In genomic region chr17:35879245-35880057, GRCm38 (mm10) we compare ENCODE assay signal across 8 mouse cellular contexts. TPM values are rescaled to one million over a fixed set of nuclear protein-coding genes. Genes with fewer than 3 reads are reported as not detected.
DNase-seq lines count a peak whose midpoint lies in the region; ATAC-seq and TF ChIP-seq lines count a peak whose summit lies in the region.

Gene Dhx16 (plus strand): TSS chr17:35879819.

- peak; percentile 89 for ATAC-seq in forebrain, embryonic 11.5 days (replicated peaks; ENCODE audit: low FRiP score)
- peak; percentile 93 for ATAC-seq in heart, embryonic 16.5 days (replicated peaks; ENCODE audit: extremely low read depth, insufficient read depth, low FRiP score)
- peak; percentile 96 for ATAC-seq in liver, embryonic 16.5 days (ENCODE audit: low read depth)
- ATAC-seq in neural tube, embryonic 13.5 days (ENCODE audit: low read depth), result peak; percentile 91

- no peak; the same call in 1 of the 2 replicates for TF ChIP-seq EP300 in CH12.LX (IDR thresholded peaks at IDR 0.05; ENCODE audit: low read length)

- peak within 1 kb of the TSS; percentile 86 to 100 (median 98) for H3K4me3 ChIP-seq in CH12.LX (replicated peaks in 1 of 3; ENCODE audit: low read depth in 2 of 3, low read length in 2 of 3, poor library complexity in 1 of 3)
- H3K4me3 ChIP-seq in forebrain, embryonic 11.5 days (ENCODE audit: low read depth, low read length), result peak within 1 kb of the TSS; percentile 93
- H3K4me3 ChIP-seq in heart, embryonic 16.5 days (ENCODE audit: low read length), result peak within 1 kb of the TSS; percentile 97
- H3K4me3 ChIP-seq in liver, embryonic 16.5 days (ENCODE audit: low read depth, low read length), result peak within 1 kb of the TSS; percentile 85
- H3K4me3 ChIP-seq in neural tube, embryonic 13.5 days, result peak within 1 kb of the TSS; percentile 72
- peak within 1 kb of the TSS; percentile 91 for H3K4me3 ChIP-seq in testis, adult 2 months (ENCODE audit: control insufficient read depth, low read depth, low read length)

- peak within 1 kb of the TSS; percentile 83 for H3K4me2 ChIP-seq in CH12.LX (ENCODE audit: insufficient read depth, low read depth, poor library complexity, severe bottlenecking)
- H3K4me2 ChIP-seq in forebrain, embryonic 11.5 days (ENCODE audit: low read depth, low read length, severe bottlenecking), result peak within 1 kb of the TSS; percentile 76
- peak within 1 kb of the TSS; percentile 87 for H3K4me2 ChIP-seq in heart, embryonic 16.5 days (ENCODE audit: low read depth, low read length)
- H3K4me2 ChIP-seq in liver, embryonic 16.5 days (ENCODE audit: low read depth, low read length), result peak within 1 kb of the TSS; percentile 74
- H3K4me2 ChIP-seq in neural tube, embryonic 13.5 days, result peak within 1 kb of the TSS; percentile 89

- H3K79me2 ChIP-seq in CH12.LX (replicated peaks; ENCODE audit: control insufficient read depth, extremely low read depth, insufficient read depth, poor library complexity, severe bottlenecking), result peaks cover 20% of the 10 kb centered on the region

- peak within 1 kb of the TSS; percentile 61 for H3K27ac ChIP-seq in CH12.LX (ENCODE audit: insufficient read depth, low read depth)
- 0 out of 2 replicates have a peak within 1 kb of the TSS, but pooled peaks have one; percentile 15 for H3K27ac ChIP-seq in forebrain, embryonic 11.5 days (ENCODE audit: low read depth, low read length)
- H3K27ac ChIP-seq in heart, embryonic 16.5 days (ENCODE audit: low read length), result peak within 1 kb of the TSS; percentile 62
- H3K27ac ChIP-seq in liver, embryonic 16.5 days (ENCODE audit: low read length), result peak within 1 kb of the TSS; percentile 78
- peak within 1 kb of the TSS; percentile 79 for H3K27ac ChIP-seq in neural tube, embryonic 13.5 days (replicated peaks)
- H3K27ac ChIP-seq in testis, adult 2 months (ENCODE audit: control insufficient read depth, insufficient read depth, low read depth, low read length), result peak within 1 kb of the TSS; percentile 46

- TF ChIP-seq RAD21 in CH12.LX (IDR thresholded peaks at IDR 0.05; ENCODE audit: low read depth, low read length), result peak; percentile 58

- in situ Hi-C loops in CH12.LX (cut with MboI; ENCODE audit: low pct_ligation_motif_present, low pct_unique_long_range_greater_than_20kb, low sequenced_read_pairs), result no loop called here

- TF ChIP-seq POLR2A in CH12.LX (IDR thresholded peaks at IDR 0.05; ENCODE audit: low read depth, low read length), result peak; percentile 82
- peak; percentile 69; the same call in 1 of the 2 replicates for TF ChIP-seq POLR2A in testis, adult 2 months (IDR thresholded peaks at IDR 0.05; ENCODE audit: control insufficient read depth, low read depth, low read length)

- no peaks in the 10 kb centered on the region for H3K27me3 ChIP-seq in CH12.LX (replicated peaks)
- no peaks in the 10 kb centered on the region for H3K27me3 ChIP-seq in forebrain, embryonic 11.5 days (ENCODE audit: control insufficient read depth, insufficient read depth, low read length)
- H3K27me3 ChIP-seq in heart, embryonic 16.5 days (ENCODE audit: control insufficient read depth, insufficient read depth, low read length), result no peaks in the 10 kb centered on the region
- no peaks in the 10 kb centered on the region for H3K27me3 ChIP-seq in liver, embryonic 16.5 days (ENCODE audit: control insufficient read depth, insufficient read depth, low read depth, low read length)
- no peaks in the 10 kb centered on the region for H3K27me3 ChIP-seq in neural tube, embryonic 13.5 days
- no peaks in the 10 kb centered on the region for H3K27me3 ChIP-seq in testis, adult 2 months (ENCODE audit: control insufficient read depth, insufficient read depth, low read length)

- peak; percentile 97 for DNase-seq in CH12.LX (ENCODE audit: extremely low read depth)
- DNase-seq in c-Kit-positive CD71-positive TER-119-negative erythroid progenitor cells, embryonic 14.5 days (ENCODE audit: low read depth), result peak; percentile 96
- peak; percentile 98 for DNase-seq in forebrain, embryonic 11.5 days (ENCODE audit: low spot score)
- peak; percentile 98 for DNase-seq in kidney, postnatal 4 days

- dilution Hi-C loops in CH12.LX (cut with MboI; ENCODE audit: extremely low pct_ligation_motif_present, extremely low pct_unique_long_range_greater_than_20kb, low sequenced_read_pairs), result no loop called here

- WGBS in forebrain, embryonic 11.5 days, result 5% methylated on average over 65 of the region's 66 CpGs
- 6% methylated on average over 66 of the region's 66 CpGs for WGBS in heart, embryonic 16.5 days
- WGBS in liver, embryonic 16.5 days (ENCODE audit: insufficient replicate concordance), result 5% methylated on average over 66 of the region's 66 CpGs
- WGBS in neural tube, embryonic 13.5 days, result 6% methylated on average over 66 of the region's 66 CpGs

- H3K9ac ChIP-seq in CH12.LX (ENCODE audit: insufficient read depth, low read depth), result peak within 1 kb of the TSS; percentile 94
- H3K9ac ChIP-seq in forebrain, embryonic 11.5 days (ENCODE audit: low read length), result peak within 1 kb of the TSS; percentile 84
- H3K9ac ChIP-seq in heart, embryonic 16.5 days (ENCODE audit: low read length), result peak within 1 kb of the TSS; percentile 89
- H3K9ac ChIP-seq in liver, embryonic 16.5 days (ENCODE audit: low read depth, low read length), result peak within 1 kb of the TSS; percentile 91
- H3K9ac ChIP-seq in neural tube, embryonic 13.5 days, result peak within 1 kb of the TSS; percentile 87

- H3K4me1 ChIP-seq in CH12.LX (ENCODE audit: control insufficient read depth in 1 of 2, insufficient read depth in 2 of 2), result peaks cover 5 to 16% of the 10 kb centered on the region in 2 experiments
- H3K4me1 ChIP-seq in forebrain, embryonic 11.5 days (replicated peaks; ENCODE audit: control insufficient read depth, insufficient read depth, low read length), result peaks cover 6% of the 10 kb centered on the region
- H3K4me1 ChIP-seq in heart, embryonic 16.5 days (ENCODE audit: control insufficient read depth, insufficient read depth, low read length), result peaks cover 7% of the 10 kb centered on the region
- H3K4me1 ChIP-seq in liver, embryonic 16.5 days (ENCODE audit: control insufficient read depth, low read depth, low read length), result peaks cover 15% of the 10 kb centered on the region
- peaks cover 15% of the 10 kb centered on the region for H3K4me1 ChIP-seq in neural tube, embryonic 13.5 days (replicated peaks)
- H3K4me1 ChIP-seq in testis, adult 2 months (ENCODE audit: control insufficient read depth, insufficient read depth, low read length), result peaks cover 8% of the 10 kb centered on the region

- H3K9me3 ChIP-seq in CH12.LX (replicated peaks; ENCODE audit: low read length), result no peaks in the 10 kb centered on the region
- H3K9me3 ChIP-seq in forebrain, embryonic 11.5 days (ENCODE audit: control insufficient read depth, low read length), result no peaks in the 10 kb centered on the region
- H3K9me3 ChIP-seq in heart, embryonic 16.5 days (replicated peaks; ENCODE audit: control insufficient read depth, low read length), result no peaks in the 10 kb centered on the region
- H3K9me3 ChIP-seq in liver, embryonic 16.5 days (replicated peaks; ENCODE audit: control insufficient read depth, low read length), result no peaks in the 10 kb centered on the region
- no peaks in the 10 kb centered on the region for H3K9me3 ChIP-seq in neural tube, embryonic 13.5 days

- peak; percentile 32 to 87; a peak in 3 of 4 replicates for TF ChIP-seq CTCF in CH12.LX (conservative IDR thresholded peaks at IDR 0.05 in 1 of 2, IDR thresholded peaks at IDR 0.05 in 1 of 2; ENCODE audit: low read depth in 2 of 2, low read length in 2 of 2)
- peak; percentile 62 for TF ChIP-seq CTCF in testis, adult 2 months (IDR thresholded peaks at IDR 0.05; ENCODE audit: control insufficient read depth, insufficient read depth, insufficient replicate concordance, low read depth, low read length)

- H3K36me3 ChIP-seq in CH12.LX (replicated peaks in 1 of 2; ENCODE audit: control insufficient read depth in 1 of 2, insufficient read depth in 1 of 2, low read length in 1 of 2), result peaks cover 42 to 59% of the 10 kb centered on the region in 2 experiments
- peaks cover 7% of the 10 kb centered on the region; the same call in 1 of the 2 replicates for H3K36me3 ChIP-seq in forebrain, embryonic 11.5 days (ENCODE audit: control insufficient read depth, insufficient read depth, low read length)
- H3K36me3 ChIP-seq in heart, embryonic 16.5 days (ENCODE audit: control insufficient read depth, insufficient read depth), result peaks cover 33% of the 10 kb centered on the region
- H3K36me3 ChIP-seq in liver, embryonic 16.5 days (ENCODE audit: control insufficient read depth, insufficient read depth), result peaks cover 31% of the 10 kb centered on the region
- H3K36me3 ChIP-seq in neural tube, embryonic 13.5 days, result peaks cover 63% of the 10 kb centered on the region
- no peaks in the 10 kb centered on the region; the same call in 1 of the 2 replicates for H3K36me3 ChIP-seq in testis, adult 2 months (ENCODE audit: control insufficient read depth, insufficient read depth, low read length)

TF ChIP-seq in CH12.LX, 34 proteins besides CTCF, POLR2A, EP300 and RAD21 (continues in another document):
- TF ChIP-seq ZKSCAN1 (IDR thresholded peaks at IDR 0.05; ENCODE audit: borderline replicate concordance, low read depth, low read length) (no peak; the same call in 1 of the 2 replicates), JUN (IDR thresholded peaks at IDR 0.05; ENCODE audit: insufficient read depth, low read depth, low read length) (no peak), GABPA (IDR thresholded peaks at IDR 0.05; ENCODE audit: insufficient replicate concordance, low read depth, low read length) (no peak; the same call in 1 of the 2 replicates), MYC (IDR thresholded peaks at IDR 0.05; ENCODE audit: low read depth, low read length) (peak; percentile 74), CHD2 (IDR thresholded peaks at IDR 0.05; ENCODE audit: low read length) (peak; percentile 69; the same call in 1 of the 2 replicates), SMC3 (IDR thresholded peaks at IDR 0.05; ENCODE audit: low read depth, low read length) (peak; percentile 62), NRF1 (IDR thresholded peaks at IDR 0.05; ENCODE audit: low read depth, low read length) (peak; percentile 69), TCF12 (IDR thresholded peaks at IDR 0.05; ENCODE audit: low read depth, low read length) (peak; percentile 76), BHLHE40 (IDR thresholded peaks at IDR 0.05; ENCODE audit: low read depth, low read length) (peak; percentile 61; the same call in 1 of the 2 replicates), KAT2A (IDR thresholded peaks at IDR 0.05; ENCODE audit: insufficient replicate concordance, low read length) (peak; percentile 89; the same call in 1 of the 2 replicates)

RNA-seq across cellular contexts. Expression of gene Dhx16, which starts in this region (rescaled TPM):
- total RNA-seq in CH12.LX (2012; rRNA removed) (75.3 and 81.0 TPM in 2 replicates), CH12.LX (2014; rRNA removed) (74.8 and 75.0 TPM in 2 replicates)
- polyA plus RNA-seq in CH12.LX (2012; ENCODE audit: insufficient read length, low read depth), result 84.4 and 107 TPM in 2 replicates
- 50.3 and 52.9 TPM in 2 replicates for polyA plus RNA-seq in forebrain, embryonic 11.5 days (2014; fragmentation: Nextera tagmentation; extraction: Ambion mirVana)
- polyA plus RNA-seq in heart, embryonic 16.5 days (2015; fragmentation: Nextera tagmentation; extraction: Ambion mirVana), result 27.4 and 29.2 TPM in 2 replicates
- 29.1 and 29.8 TPM in 2 replicates for polyA plus RNA-seq in liver, embryonic 16.5 days (2015; fragmentation: Nextera tagmentation; extraction: Ambion mirVana)
- polyA plus RNA-seq in neural tube, embryonic 13.5 days (2015; fragmentation: Nextera tagmentation; extraction: Ambion mirVana), result 31.0 and 39.6 TPM in 2 replicates
- 81.3 and 89.0 TPM in 2 replicates for polyA plus RNA-seq in testis, adult 2 months (2012; rRNA removed)

Comparison
In these comparisons a context has a peak if more than half of its experiments do, and no peak if none do; other contexts are left out.
1. Peak in every context shown above with its lines: DNase-seq, ATAC-seq, H3K4me3 ChIP-seq and H3K27ac ChIP-seq.
2. H3K27ac ChIP-seq: peak in every context shown above with its lines; median percentile 79 in neural tube, embryonic 13.5 days; 78 in liver, embryonic 16.5 days; 62 in heart, embryonic 16.5 days; 61 in CH12.LX; 46 in testis, adult 2 months; 15 in forebrain, embryonic 11.5 days.